Mouse (Mus musculus): ENCODE measurements around the gene Sfxn3.
"Not testable (repeated sequence)": the region's sequence is repeated elsewhere in the genome, so short reads cannot be mapped to it uniquely, and the experiment has no call there.

The Sfxn3 gene

GRCm38 (mm10) chr19:45017909-45018308 is 29.4 kb upstream of the Sfxn3 start:
- DNase-seq (ENCODE audit: low read depth, low spot score): peak; percentile 81

- no peak for DNase-seq (ENCODE audit: low read depth, low spot score)
Measured at GRCm38 (mm10) chr19:45018351-45018831, 28.9 kb upstream of the Sfxn3 start.

- DNase-seq (ENCODE audit: low read depth, low spot score): peak; percentile 81
Measured at GRCm38 (mm10) chr19:45020348-45020747, 27.0 kb upstream of the Sfxn3 start.

- no peak for DNase-seq (ENCODE audit: low read depth, low spot score)
Measured at GRCm38 (mm10) chr19:45021362-45021761, 25.9 kb upstream of the Sfxn3 start.

GRCm38 (mm10) chr19:45023993-45024392 is 23.3 kb upstream of the Sfxn3 start:
- DNase-seq (ENCODE audit: low read depth, low spot score): no peak

GRCm38 (mm10) chr19:45024775-45025174 is 22.5 kb upstream of the Sfxn3 start:
- no peak for DNase-seq (ENCODE audit: low read depth, low spot score)

- DNase-seq (ENCODE audit: low read depth, low spot score): no peak
Measured at GRCm38 (mm10) chr19:45025937-45026568, 21.2 kb upstream of the Sfxn3 start.

GRCm38 (mm10) chr19:45026958-45027670 is 20.2 kb upstream of the Sfxn3 start:
- DNase-seq (ENCODE audit: low read depth, low spot score): peak; percentile 87

GRCm38 (mm10) chr19:45027848-45028247 is 19.5 kb upstream of the Sfxn3 start:
- DNase-seq (ENCODE audit: low read depth, low spot score): no peak

GRCm38 (mm10) chr19:45028746-45029145 is 18.6 kb upstream of the Sfxn3 start:
- DNase-seq (ENCODE audit: low read depth, low spot score): no peak

- no peak for DNase-seq (ENCODE audit: low read depth, low spot score)
Measured at GRCm38 (mm10) chr19:45029571-45029970, 17.7 kb upstream of the Sfxn3 start.

GRCm38 (mm10) chr19:45030111-45030510 is 17.2 kb upstream of the Sfxn3 start:
- no peak for DNase-seq (ENCODE audit: low read depth, low spot score)

- DNase-seq (ENCODE audit: low read depth, low spot score): peak; percentile 88
Measured at GRCm38 (mm10) chr19:45030746-45031693, 16.3 kb upstream of the Sfxn3 start.

GRCm38 (mm10) chr19:45031780-45032179 is 15.5 kb upstream of the Sfxn3 start:
- DNase-seq (ENCODE audit: low read depth, low spot score): peak; percentile 76

GRCm38 (mm10) chr19:45032570-45033332 is 14.6 kb upstream of the Sfxn3 start:
- DNase-seq (ENCODE audit: low read depth, low spot score): no peak

- DNase-seq (ENCODE audit: low read depth, low spot score): no peak
Measured at GRCm38 (mm10) chr19:45036867-45037266, 10.4 kb upstream of the Sfxn3 start.

- DNase-seq (ENCODE audit: low read depth, low spot score): not testable (repeated sequence)
Measured at GRCm38 (mm10) chr19:45038198-45038597, 9.1 kb upstream of the Sfxn3 start.

GRCm38 (mm10) chr19:45040214-45040613 is 7.1 kb upstream of the Sfxn3 start:
- no peak for DNase-seq (ENCODE audit: low read depth, low spot score)

GRCm38 (mm10) chr19:45044389-45044927 is 2.8 kb upstream of the Sfxn3 start:
- no peak for DNase-seq (ENCODE audit: low read depth, low spot score)

- DNase-seq (ENCODE audit: low read depth, low spot score): peak; percentile 90
Measured at GRCm38 (mm10) chr19:45045236-45045635, 2.1 kb upstream of the Sfxn3 start.

GRCm38 (mm10) chr19:45045651-45046050 is 1.7 kb upstream of the Sfxn3 start, which contains the start of gene Pdzd7:
Pdzd7 (minus strand) TSS chr19:45045717.
- no peak for DNase-seq (ENCODE audit: low read depth, low spot score)

All from skeletal muscle tissue, adult 2 months (tissue).